Comparison of ENCODE assay signal across 12 mouse cellular contexts in the genomic region with DNA sequence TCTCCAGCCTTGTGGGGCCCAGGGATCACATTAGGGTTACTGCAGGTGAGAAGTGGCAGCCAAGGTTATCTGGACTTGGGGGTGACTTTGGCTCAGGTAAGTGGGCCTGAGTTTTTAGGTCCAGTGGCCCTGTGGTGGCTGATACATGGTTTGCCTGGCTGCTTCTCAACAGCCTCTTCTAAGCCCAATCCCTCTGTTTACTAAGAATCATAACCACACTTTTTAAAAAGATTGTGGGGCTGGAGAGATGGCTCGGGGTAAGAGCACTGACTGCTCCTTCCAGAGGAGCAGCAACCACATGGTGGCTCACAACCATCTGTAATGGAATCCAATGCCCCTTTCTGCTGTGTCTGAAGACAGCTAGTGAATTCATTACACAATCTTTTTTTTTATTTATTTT. TPM values are rescaled to one million over a fixed set of nuclear protein-coding genes. Genes with fewer than 3 reads are reported as not detected.
A peak's percentile ranks its signal among the peaks of the same experiment; 100 is the strongest.
DNase-seq lines count a peak whose midpoint lies in the region; ATAC-seq and TF ChIP-seq lines count a peak whose summit lies in the region.
"Had no signal": no experiment of that assay in that cellular context is flagged by ENCODE, and none has a peak within 500 bp of the region (broad histone marks: within the 10 kb centered on the region; RNA-seq: fewer than 3 reads in every experiment).

No protein-coding gene starts in this region.

- H3K4me3 ChIP-seq in forebrain, embryonic 13.5 days, result 0 out of 2 replicates have a peak overlapping the region, but pooled peaks have one; percentile 84
- no peak overlapping the region for H3K4me3 ChIP-seq in forebrain, embryonic 16.5 days (replicated peaks; ENCODE audit: low read length)
- H3K4me3 ChIP-seq in stomach, embryonic 14.5 days (ENCODE audit: low read depth, low read length), result no peak overlapping the region
- H3K4me3 ChIP-seq in stomach, postnatal 0 days (ENCODE audit: low read depth, low read length), result no peak overlapping the region
- 0 out of 2 replicates have a peak overlapping the region, but pooled peaks have one; percentile 83 for H3K4me3 ChIP-seq in limb, embryonic 13.5 days

- H3K9ac ChIP-seq in forebrain, embryonic 13.5 days, result no peak overlapping the region
- H3K9ac ChIP-seq in forebrain, embryonic 16.5 days (replicated peaks; ENCODE audit: low read depth, low read length), result no peak overlapping the region
- no peak overlapping the region for H3K9ac ChIP-seq in stomach, embryonic 14.5 days (replicated peaks; ENCODE audit: low read depth, low read length)
- H3K9ac ChIP-seq in stomach, postnatal 0 days (ENCODE audit: low read length), result no peak overlapping the region
- peak overlapping the region; percentile 98 for H3K9ac ChIP-seq in limb, embryonic 13.5 days

- no peak for ATAC-seq in forebrain, embryonic 13.5 days
- no peak for ATAC-seq in forebrain, embryonic 16.5 days
- ATAC-seq in stomach, embryonic 14.5 days (ENCODE audit: insufficient number of reproducible peaks, insufficient read depth, low FRiP score, low read depth), result no peak
- no peak for ATAC-seq in stomach, postnatal 0 days (ENCODE audit: low FRiP score, low TSS enrichment)
- no peak for ATAC-seq in limb, embryonic 13.5 days (ENCODE audit: low FRiP score, low read depth)

- peak overlapping the region; percentile 79 for H3K4me2 ChIP-seq in forebrain, embryonic 13.5 days
- H3K4me2 ChIP-seq in forebrain, embryonic 16.5 days (ENCODE audit: low read length), result no peak overlapping the region
- H3K4me2 ChIP-seq in stomach, embryonic 14.5 days (replicated peaks; ENCODE audit: low read depth, low read length), result peak overlapping the region; percentile 16; the same call in 1 of the 2 replicates
- H3K4me2 ChIP-seq in stomach, postnatal 0 days (replicated peaks; ENCODE audit: low read depth), result no peak overlapping the region
- peak overlapping the region; percentile 84 for H3K4me2 ChIP-seq in limb, embryonic 13.5 days (replicated peaks)

- H3K4me1 ChIP-seq in forebrain, embryonic 13.5 days, result peaks cover 34% of the 10 kb centered on the region
- peaks cover 24% of the 10 kb centered on the region for H3K4me1 ChIP-seq in forebrain, embryonic 16.5 days (replicated peaks; ENCODE audit: control insufficient read depth, insufficient read depth, low read length)
- peaks cover 16% of the 10 kb centered on the region for H3K4me1 ChIP-seq in stomach, embryonic 14.5 days (ENCODE audit: control insufficient read depth, insufficient read depth, low read length)
- H3K4me1 ChIP-seq in stomach, postnatal 0 days (replicated peaks; ENCODE audit: control insufficient read depth, insufficient read depth), result peaks cover 4% of the 10 kb centered on the region; the same call in 1 of the 2 replicates
- H3K4me1 ChIP-seq in limb, embryonic 13.5 days, result peaks cover 26% of the 10 kb centered on the region

- WGBS in forebrain, embryonic 13.5 days, result 57% methylated on average over 1 of the region's 1 CpGs
- 71% methylated on average over 1 of the region's 1 CpGs for WGBS in forebrain, embryonic 16.5 days
- WGBS in stomach, embryonic 14.5 days, result 40% methylated on average over 1 of the region's 1 CpGs
- WGBS in stomach, postnatal 0 days, result 52% methylated on average over 1 of the region's 1 CpGs
- 50% methylated on average over 1 of the region's 1 CpGs for WGBS in limb, embryonic 13.5 days

- peaks cover 26% of the 10 kb centered on the region for H3K36me3 ChIP-seq in forebrain, embryonic 13.5 days (ENCODE audit: poor library complexity, severe bottlenecking)
- H3K36me3 ChIP-seq in forebrain, embryonic 16.5 days (ENCODE audit: control insufficient read depth, insufficient read depth), result peaks cover 11% of the 10 kb centered on the region
- peaks cover 16% of the 10 kb centered on the region for H3K36me3 ChIP-seq in stomach, embryonic 14.5 days (ENCODE audit: control insufficient read depth, insufficient read depth, low read length)
- H3K36me3 ChIP-seq in stomach, postnatal 0 days (ENCODE audit: control insufficient read depth, insufficient read depth, low read length), result no peaks in the 10 kb centered on the region; the same call in 1 of the 2 replicates
- peaks cover 23% of the 10 kb centered on the region for H3K36me3 ChIP-seq in limb, embryonic 13.5 days

- DNase-seq in stomach, postnatal 0 days (ENCODE audit: low spot score), result no peak
- no peak for DNase-seq in adrenal gland, adult 18-20 months (ENCODE audit: low spot score in 2 of 2)
- no peak for DNase-seq in ovary, postnatal 36 days (ENCODE audit: low spot score)
- DNase-seq in thymus, postnatal 0 days (ENCODE audit: low spot score), result no peak
- DNase-seq: adrenal gland, postnatal 14 days; cerebellum, adult 2 months; layer of hippocampus, adult 9-11 months; midbrain, embryonic 14.5 days had no signal

- H3K27ac ChIP-seq in forebrain, embryonic 13.5 days, result 0 out of 2 replicates have a peak overlapping the region, but pooled peaks have one; percentile 3
- H3K27ac ChIP-seq in forebrain, embryonic 16.5 days (ENCODE audit: low read length), result no peak overlapping the region
- H3K27ac ChIP-seq in stomach, embryonic 14.5 days (ENCODE audit: low read length), result peak overlapping the region; percentile 27; the same call in 1 of the 2 replicates
- no peak overlapping the region for H3K27ac ChIP-seq in stomach, postnatal 0 days (replicated peaks)
- H3K27ac ChIP-seq in limb, embryonic 13.5 days, result no peak overlapping the region

- H3K27me3 ChIP-seq in forebrain, embryonic 13.5 days, result no peaks in the 10 kb centered on the region
- H3K27me3 ChIP-seq in forebrain, embryonic 16.5 days (replicated peaks; ENCODE audit: control insufficient read depth, insufficient read depth, low read length), result no peaks in the 10 kb centered on the region
- no peaks in the 10 kb centered on the region for H3K27me3 ChIP-seq in stomach, embryonic 14.5 days (ENCODE audit: control insufficient read depth, insufficient read depth, low read length)
- no peaks in the 10 kb centered on the region for H3K27me3 ChIP-seq in stomach, postnatal 0 days (ENCODE audit: control insufficient read depth, insufficient read depth, low read length)
- H3K27me3 ChIP-seq in limb, embryonic 13.5 days, result no peaks in the 10 kb centered on the region

- H3K9me3 ChIP-seq in forebrain, embryonic 13.5 days (replicated peaks), result no peaks in the 10 kb centered on the region
- no peaks in the 10 kb centered on the region for H3K9me3 ChIP-seq in forebrain, embryonic 16.5 days (ENCODE audit: control insufficient read depth, low read length)
- no peaks in the 10 kb centered on the region for H3K9me3 ChIP-seq in stomach, embryonic 14.5 days (ENCODE audit: control insufficient read depth, low read depth, low read length)
- no peaks in the 10 kb centered on the region for H3K9me3 ChIP-seq in stomach, postnatal 0 days (ENCODE audit: control insufficient read depth, low read length)
- no peaks in the 10 kb centered on the region for H3K9me3 ChIP-seq in limb, embryonic 13.5 days

- no peak for TF ChIP-seq EP300 in stomach, postnatal 0 days (optimal IDR thresholded peaks at IDR 0.05)

- no peak for TF ChIP-seq CTCF in stomach, postnatal 0 days (IDR thresholded peaks at IDR 0.05; ENCODE audit: low read depth)

RNA-seq across cellular contexts. Expression of a gene that starts 3.2 kb away (rescaled TPM):
- 5.6 and 6.2 TPM in 2 replicates for polyA plus RNA-seq in forebrain, embryonic 13.5 days (2015; fragmentation: Nextera tagmentation; extraction: Ambion mirVana)
- polyA plus RNA-seq in forebrain, embryonic 16.5 days (2015; fragmentation: Nextera tagmentation; extraction: Ambion mirVana), result 8.9 and 9.0 TPM in 2 replicates
- polyA plus RNA-seq in stomach, embryonic 14.5 days (2014; fragmentation: Nextera tagmentation; extraction: Ambion mirVana), result 6.7 TPM in 2 replicates
- polyA plus RNA-seq in stomach, postnatal 0 days (2015; fragmentation: Nextera tagmentation; extraction: Ambion mirVana), result 4.2 and 4.3 TPM in 2 replicates
- 6.0 and 7.9 TPM in 2 replicates for polyA plus RNA-seq in limb, embryonic 13.5 days (2015; fragmentation: Nextera tagmentation; extraction: Ambion mirVana)
- total RNA-seq in adrenal gland, adult 18-20 months (2021), result 10 to 100 TPM; 56.3 to 72.9 TPM
- 10.5 TPM in 2 replicates for polyA plus RNA-seq in thymus, postnatal 0 days (2015; fragmentation: Nextera tagmentation; extraction: Ambion mirVana)

RNA-seq across cellular contexts. Expression of a gene that starts 51.0 kb away (rescaled TPM):
- 46.7 and 50.0 TPM in 2 replicates for polyA plus RNA-seq in forebrain, embryonic 13.5 days (2015; fragmentation: Nextera tagmentation; extraction: Ambion mirVana)
- polyA plus RNA-seq in forebrain, embryonic 16.5 days (2015; fragmentation: Nextera tagmentation; extraction: Ambion mirVana), result 41.0 and 45.0 TPM in 2 replicates
- 38.2 and 45.3 TPM in 2 replicates for polyA plus RNA-seq in stomach, embryonic 14.5 days (2014; fragmentation: Nextera tagmentation; extraction: Ambion mirVana)
- polyA plus RNA-seq in stomach, postnatal 0 days (2015; fragmentation: Nextera tagmentation; extraction: Ambion mirVana), result 21.8 and 22.0 TPM in 2 replicates
- 54.3 and 54.6 TPM in 2 replicates for polyA plus RNA-seq in limb, embryonic 13.5 days (2015; fragmentation: Nextera tagmentation; extraction: Ambion mirVana)
- total RNA-seq in adrenal gland, adult 18-20 months (2021), result 10 to 100 TPM; 30.6 to 35.9 TPM
- 51.6 and 56.4 TPM in 2 replicates for polyA plus RNA-seq in thymus, postnatal 0 days (2015; fragmentation: Nextera tagmentation; extraction: Ambion mirVana)

Comparison
In these comparisons a context has a peak if more than half of its experiments do, and no peak if none do; other contexts are left out.
1. H3K27ac ChIP-seq: peak in forebrain, embryonic 13.5 days (single experiment) and stomach, embryonic 14.5 days (single experiment); none in forebrain, embryonic 16.5 days (single experiment), stomach, postnatal 0 days (single experiment) and limb, embryonic 13.5 days (single experiment).
2. H3K4me2 ChIP-seq: peak in forebrain, embryonic 13.5 days (single experiment), stomach, embryonic 14.5 days (single experiment) and limb, embryonic 13.5 days (single experiment); none in forebrain, embryonic 16.5 days (single experiment) and stomach, postnatal 0 days (single experiment).
3. H3K4me3 ChIP-seq: peak in forebrain, embryonic 13.5 days (single experiment) and limb, embryonic 13.5 days (single experiment); none in forebrain, embryonic 16.5 days (single experiment), stomach, embryonic 14.5 days (single experiment) and stomach, postnatal 0 days (single experiment).